Mouse (Mus musculus) myocyte (in vitro differentiated cells): Measurements from ENCODE around the gene Nhlrc1. TPM values are rescaled to one million over a fixed set of nuclear protein-coding genes. Genes with fewer than 3 reads are reported as not detected.

ENCODE experiments used
- H3K27me3 ChIP-seq: one replicate; pipeline ENCODE4 v1.6.1; 2011; ENCODE audit not compliant: control insufficient read depth, insufficient read depth, insufficient read length
- H3K36me3 ChIP-seq: one replicate; pipeline ENCODE4 v1.6.1; 2011; ENCODE audit not compliant: control insufficient read depth, insufficient read depth
- H3K4me2 ChIP-seq: one replicate; pipeline ENCODE4 v1.6.1; 2011; ENCODE audit warnings: low read depth, control low read depth
- H3K4me3 ChIP-seq: one replicate; pipeline ENCODE4 v1.5.1; 2011; ENCODE audit warnings: mild to moderate bottlenecking, control low read depth, moderate library complexity
- H3K79me2 ChIP-seq: one replicate; pipeline ENCODE4 v1.6.1; 2011; ENCODE audit not compliant: control insufficient read depth, insufficient read depth
- H3ac ChIP-seq: one replicate; pipeline ENCODE4 v1.6.1; 2011; ENCODE audit not compliant: control insufficient read depth, insufficient read length
- CEBPB ChIP-seq: IDR thresholded peaks from 2 replicates; pipeline ENCODE4 v1.6.1; 2011; ENCODE audit warnings: mild to moderate bottlenecking, moderate library complexity; ENCODE audit not compliant: poor library complexity, insufficient read depth, severe bottlenecking
- E2F4 ChIP-seq: IDR thresholded peaks from one replicate; pipeline ENCODE4 v1.6.1; 2011; ENCODE audit warnings: mild to moderate bottlenecking, control low read depth, moderate library complexity; ENCODE audit not compliant: insufficient read depth
- MAX ChIP-seq: IDR thresholded peaks from one replicate; pipeline ENCODE4 v1.6.1; 2011; ENCODE audit warnings: low read depth, mild to moderate bottlenecking, control low read depth
- MYOD1 ChIP-seq, 3 experiments: IDR thresholded peaks; one replicate each; pipeline ENCODE4 v1.6.1; 2011; ENCODE audit warnings: control low read depth in 2 of 3, low read depth in 2 of 3, mild to moderate bottlenecking in 2 of 3, moderate library complexity in 1 of 3; ENCODE audit not compliant: insufficient read length in 2 of 3, control insufficient read depth in 1 of 3
- MYOG ChIP-seq, 3 experiments: IDR thresholded peaks; one replicate each; pipeline ENCODE4 v1.6.1; 2011; ENCODE audit warnings: control low read depth in 2 of 3, low read depth in 2 of 3, mild to moderate bottlenecking in 2 of 3; ENCODE audit not compliant: insufficient read length in 2 of 3, control insufficient read depth in 1 of 3, insufficient read depth in 1 of 3
- POLR2A ChIP-seq: IDR thresholded peaks from one replicate; pipeline ENCODE4 v1.6.1; 2011; ENCODE audit warnings: low read depth, mild to moderate bottlenecking, control low read depth, moderate library complexity; ENCODE audit not compliant: insufficient read length
- POLR2AphosphoS2 ChIP-seq: IDR thresholded peaks from one replicate; pipeline ENCODE4 v1.6.1; 2011; ENCODE audit warnings: low read depth, control low read depth; ENCODE audit not compliant: insufficient read length
- REST ChIP-seq: IDR thresholded peaks from one replicate; pipeline ENCODE4 v1.6.1; 2011; ENCODE audit warnings: mild to moderate bottlenecking, control low read depth, moderate library complexity; ENCODE audit not compliant: insufficient read depth, insufficient read length
- SRF ChIP-seq: IDR thresholded peaks from one replicate; pipeline ENCODE4 v1.6.1; 2011; ENCODE audit warnings: low read depth; ENCODE audit not compliant: control insufficient read depth, insufficient read length
- TCF12 ChIP-seq: IDR thresholded peaks from one replicate; pipeline ENCODE4 v1.6.1; 2011; ENCODE audit warnings: mild to moderate bottlenecking, control low read depth; ENCODE audit not compliant: poor library complexity, insufficient read depth, severe bottlenecking
- TCF3 ChIP-seq: IDR thresholded peaks from one replicate; pipeline ENCODE4 v1.6.1; 2011; ENCODE audit warnings: low read depth, control low read depth; ENCODE audit not compliant: insufficient read length
- USF1 ChIP-seq: IDR thresholded peaks from one replicate; pipeline ENCODE4 v1.6.1; 2011; ENCODE audit warnings: low read depth, mild to moderate bottlenecking, control low read depth, moderate library complexity
- polyA plus RNA-seq: library from polyadenylated mRNA; unstranded; fragments of >200 nt; fragmentation: generic; extraction: Trizol; gene quantifications from one replicate; pipeline ENCODE4 v1.2.1, GENCODE M21; 2012; ENCODE audit warnings: missing spikeins

Gene Nhlrc1
- polyA plus RNA-seq, 1 experiment = 0.14 TPM

DNA sequence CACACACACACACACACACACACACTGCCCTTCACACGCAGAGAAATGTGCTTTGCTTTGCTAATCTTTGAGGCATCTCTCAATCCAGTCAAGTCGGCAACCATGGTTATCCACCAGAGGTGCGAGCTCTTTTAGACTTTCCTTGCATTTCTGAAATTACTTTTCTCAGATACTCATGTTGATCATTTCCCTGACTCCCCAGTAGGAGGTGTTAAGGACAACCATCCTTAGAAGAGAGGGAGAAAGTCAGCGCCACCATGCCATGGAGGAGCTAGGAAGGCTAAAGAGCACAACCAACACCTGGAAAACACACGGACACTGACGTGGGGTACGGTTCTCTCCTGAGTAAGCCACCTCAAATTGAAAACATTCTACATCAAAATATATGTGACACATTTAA, 38.1 kb downstream of the Nhlrc1 start:
- Histone ChIP-seq H3K27me3 (no peaks in the 10 kb centered on the region), H3K79me2 (no peaks in the 10 kb centered on the region), H3K4me2 (no peak overlapping the region), H3K36me3 (no peaks in the 10 kb centered on the region), H3K4me3 (no peak overlapping the region), H3ac (no peak overlapping the region)
- TF ChIP-seq TCF3 (no peak), SRF (no peak), E2F4 (no peak), MAX (no peak), POLR2AphosphoS2 (no peak), USF1 (no peak), CEBPB (no peak), REST (no peak), MYOD1 (IDR thresholded peaks at IDR 0.05; ENCODE audit: control insufficient read depth in 1 of 3, insufficient read length in 2 of 3, low read depth in 2 of 3) (no peak), MYOG (IDR thresholded peaks at IDR 0.05; ENCODE audit: control insufficient read depth in 1 of 3, insufficient read depth in 1 of 3, insufficient read length in 2 of 3, low read depth in 2 of 3) (no peak), TCF12 (no peak), POLR2A (no peak)

DNA sequence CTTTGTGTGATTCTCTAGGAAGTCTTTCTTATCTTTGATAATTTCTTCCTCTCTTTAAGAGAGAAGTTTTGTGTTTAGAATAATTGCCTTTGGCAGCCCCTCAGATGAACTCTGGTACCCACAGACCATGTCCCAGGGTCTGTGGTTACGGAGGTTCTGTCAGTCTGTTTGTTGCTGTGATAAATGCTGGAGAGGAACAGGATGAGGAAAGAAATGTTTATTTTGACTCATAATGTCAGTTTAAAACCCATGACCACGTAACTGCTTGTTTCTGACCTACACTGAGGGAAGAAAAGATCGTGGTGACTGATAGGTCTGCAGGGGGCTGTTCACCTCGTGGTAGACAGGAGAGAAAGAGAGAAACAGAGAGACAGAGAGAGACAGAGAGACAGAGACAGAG, 38.7 kb downstream of the Nhlrc1 start:
- no peaks in the 10 kb centered on the region for H3K36me3 ChIP-seq
- H3K79me2 ChIP-seq = no peaks in the 10 kb centered on the region
- no peak overlapping the region for H3K4me2 ChIP-seq
- no peak overlapping the region for H3ac ChIP-seq
- H3K4me3 ChIP-seq = no peak overlapping the region
- H3K27me3 ChIP-seq = no peaks in the 10 kb centered on the region
- TF ChIP-seq POLR2AphosphoS2 = no peak
- TF ChIP-seq USF1 = no peak
- TF ChIP-seq TCF3 = no peak
- TF ChIP-seq REST = no peak

DNA sequence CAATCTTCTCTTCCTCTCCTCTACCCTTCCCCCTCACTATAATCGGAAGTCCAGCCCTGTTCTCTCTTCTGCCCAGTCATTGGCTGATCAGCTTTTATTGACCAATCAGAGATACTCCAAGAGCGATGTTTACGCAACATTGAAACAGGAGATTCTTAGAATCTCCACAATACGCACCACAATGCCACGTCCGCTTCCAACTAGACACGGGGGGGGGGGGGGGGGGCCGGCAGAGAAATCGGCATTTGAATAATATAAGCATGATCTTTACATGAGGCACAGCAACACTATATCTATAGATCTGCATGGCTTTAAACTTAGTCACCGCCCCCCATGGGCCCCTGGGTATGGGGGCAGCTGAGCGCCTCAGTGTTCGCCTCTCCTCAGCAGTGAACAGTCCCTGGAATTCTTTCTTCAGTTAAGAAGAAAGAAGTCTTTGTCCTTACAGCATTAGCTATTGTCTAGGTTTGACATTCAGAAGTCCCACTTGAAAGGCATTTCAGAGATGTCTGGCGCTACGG, 39.6 kb downstream of the Nhlrc1 start:
- H3ac ChIP-seq = no peak overlapping the region
- no peaks in the 10 kb centered on the region for H3K79me2 ChIP-seq
- no peaks in the 10 kb centered on the region for H3K36me3 ChIP-seq
- H3K4me3 ChIP-seq = no peak overlapping the region
- no peak overlapping the region for H3K4me2 ChIP-seq
- no peak for TF ChIP-seq REST
- TF ChIP-seq MAX = no peak
- TF ChIP-seq POLR2A = no peak
- TF ChIP-seq TCF12 = no peak
- no peak for TF ChIP-seq E2F4
- no peak for TF ChIP-seq POLR2AphosphoS2
- TF ChIP-seq MYOD1 (IDR thresholded peaks at IDR 0.05; ENCODE audit: control insufficient read depth in 1 of 3, insufficient read length in 2 of 3, low read depth in 2 of 3) = no peak
- TF ChIP-seq MYOG (IDR thresholded peaks at IDR 0.05; ENCODE audit: control insufficient read depth in 1 of 3, insufficient read depth in 1 of 3, insufficient read length in 2 of 3, low read depth in 2 of 3) = no peak
- H3K27me3 ChIP-seq = no peaks in the 10 kb centered on the region

DNA sequence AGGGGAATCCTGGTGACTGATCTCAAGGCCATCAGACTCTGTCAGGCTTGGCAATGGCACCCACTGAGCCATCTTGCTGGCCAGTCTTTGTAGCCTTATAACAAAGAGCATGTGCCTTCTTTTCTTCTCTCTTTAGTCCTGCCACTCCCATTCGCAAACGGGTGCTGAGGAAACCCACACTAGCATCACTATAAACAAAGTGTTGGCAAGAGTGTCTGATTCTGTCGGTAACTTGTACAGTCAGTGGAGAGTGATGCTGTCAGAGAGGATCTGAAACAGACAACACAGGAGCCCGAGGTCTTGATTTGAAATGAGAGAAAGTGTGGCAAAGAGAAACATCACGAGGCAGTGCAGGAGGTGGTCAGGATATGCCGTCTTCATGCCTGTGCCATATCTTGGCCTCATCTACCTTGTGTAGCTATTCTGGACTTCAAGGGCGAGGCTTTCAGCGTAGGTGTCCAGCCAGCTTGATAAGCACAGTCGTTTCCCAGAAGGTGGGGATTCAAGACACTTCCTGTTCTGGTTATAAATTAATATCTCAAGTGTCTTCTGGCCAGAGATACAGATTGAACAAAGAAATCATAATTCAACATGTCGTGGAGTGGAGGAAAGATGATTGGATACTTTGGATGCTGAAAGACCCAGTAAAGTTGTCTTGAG, 44.2 kb downstream of the Nhlrc1 start:
- Histone ChIP-seq H3K79me2 (no peaks in the 10 kb centered on the region), H3ac (no peak overlapping the region), H3K27me3 (no peaks in the 10 kb centered on the region), H3K4me3 (no peak overlapping the region), H3K4me2 (no peak overlapping the region), H3K36me3 (no peaks in the 10 kb centered on the region)
- TF ChIP-seq TCF12 (no peak), SRF (no peak), E2F4 (no peak), POLR2AphosphoS2 (no peak), CEBPB (no peak), TCF3 (no peak), REST (no peak), MAX (no peak), USF1 (no peak), MYOD1 (IDR thresholded peaks at IDR 0.05; ENCODE audit: control insufficient read depth in 1 of 3, insufficient read length in 2 of 3, low read depth in 2 of 3) (no peak), MYOG (IDR thresholded peaks at IDR 0.05; ENCODE audit: control insufficient read depth in 1 of 3, insufficient read depth in 1 of 3, insufficient read length in 2 of 3, low read depth in 2 of 3) (no peak), POLR2A (no peak)

DNA sequence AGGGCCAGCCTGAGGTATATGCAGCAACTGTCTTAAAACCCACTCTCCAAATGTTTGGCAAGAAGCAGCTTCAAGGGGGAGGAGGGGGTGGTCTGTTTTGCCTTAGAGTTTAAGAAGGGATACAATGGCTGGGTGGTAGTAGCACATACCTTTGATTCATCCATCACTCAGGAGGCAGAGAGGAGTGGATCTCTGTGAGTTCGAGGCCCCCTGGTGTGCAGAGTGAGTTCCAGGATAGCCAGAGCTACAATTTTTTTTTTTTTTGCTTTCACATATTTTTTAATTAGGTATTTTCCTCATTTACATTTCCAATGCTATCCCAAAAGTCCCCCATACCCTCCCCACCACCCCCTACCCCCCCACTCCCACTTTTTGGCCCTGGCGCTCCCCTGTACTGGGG, 46.0 kb downstream of the Nhlrc1 start:
- no peaks in the 10 kb centered on the region for H3K79me2 ChIP-seq
- no peak overlapping the region for H3K4me2 ChIP-seq
- H3ac ChIP-seq = no peak overlapping the region
- TF ChIP-seq E2F4 (no peak), MAX (no peak), MYOD1 (IDR thresholded peaks at IDR 0.05; ENCODE audit: control insufficient read depth in 1 of 3, insufficient read length in 2 of 3, low read depth in 2 of 3) (no peak), CEBPB (no peak), POLR2AphosphoS2 (no peak), MYOG (IDR thresholded peaks at IDR 0.05; ENCODE audit: control insufficient read depth in 1 of 3, insufficient read depth in 1 of 3, insufficient read length in 2 of 3, low read depth in 2 of 3) (no peak)
- H3K27me3 ChIP-seq = no peaks in the 10 kb centered on the region
- no peak overlapping the region for H3K4me3 ChIP-seq
- H3K36me3 ChIP-seq = no peaks in the 10 kb centered on the region
